Mouse (Mus musculus) neural tube, embryonic 15.5 days (tissue): ENCODE results near the gene Elmo1. TPM values are rescaled to one million over a fixed set of nuclear protein-coding genes. Genes with fewer than 3 reads are reported as not detected.
A peak's percentile ranks its signal among the peaks of the same experiment; 100 is the strongest.

Experiments
- ATAC-seq: fragments of 200-750 bp; cut with Nextera tagmentation; 2 replicates; pipeline ENCODE4 v1.8.0; 2017; ENCODE audit warnings: mild to moderate bottlenecking, moderate TSS enrichment, moderate library complexity; ENCODE audit not compliant: low FRiP score
- H3K27ac ChIP-seq: fragments of 300-500 bp; sonication (generic); replicated peaks from 2 replicates; pipeline ENCODE4 v1.5.1; 2015; ENCODE audit warnings: mild to moderate bottlenecking, inconsistent platforms
- H3K27me3 ChIP-seq: fragments of 300-500 bp; sonication (generic); replicated peaks from 2 replicates; pipeline ENCODE4 v1.6.1; 2015; ENCODE audit warnings: inconsistent platforms
- H3K36me3 ChIP-seq: fragments of 300-500 bp; sonication (generic); 2 replicates; pipeline ENCODE4 v1.6.1; 2015; ENCODE audit warnings: inconsistent platforms
- H3K4me1 ChIP-seq: fragments of 300-500 bp; sonication (generic); 2 replicates; pipeline ENCODE4 v1.6.1; 2015; ENCODE audit warnings: inconsistent platforms
- H3K4me2 ChIP-seq: fragments of 300-500 bp; sonication (generic); 2 replicates; pipeline ENCODE4 v1.6.1; 2015; ENCODE audit warnings: inconsistent platforms, mild to moderate bottlenecking, moderate library complexity
- H3K4me3 ChIP-seq: fragments of 300-500 bp; sonication (generic); replicated peaks from 2 replicates; pipeline ENCODE4 v1.5.1; 2015; ENCODE audit warnings: mild to moderate bottlenecking, inconsistent platforms
- H3K9ac ChIP-seq: fragments of 300-500 bp; sonication (generic); replicated peaks from 2 replicates; pipeline ENCODE4 v1.6.1; 2015; ENCODE audit warnings: mild to moderate bottlenecking, inconsistent platforms
- H3K9me3 ChIP-seq: fragments of 300-500 bp; sonication (generic); replicated peaks from 2 replicates; pipeline ENCODE4 v1.6.1; 2016; ENCODE audit warnings: inconsistent platforms
- WGBS: fragments of 180-500 bp; shearing (Covaris S2); methylation state at CpG from one replicate; pipeline ENCODE4 v1.1.7; 2015; ENCODE audit warnings: mixed read lengths; 5-methylcytosine and 5-hydroxymethylcytosine counted together
- polyA plus RNA-seq: library from polyadenylated mRNA; unstranded; fragments of >200 nt; fragmentation: Nextera tagmentation; extraction: Ambion mirVana; gene quantifications from 2 replicates; pipeline ENCODE4 v1.2.1, GENCODE M21; 2015

Elmo1 gene
- polyA plus RNA-seq, 1 experiment from 2014 or later, result 42.9 TPM

DNA sequence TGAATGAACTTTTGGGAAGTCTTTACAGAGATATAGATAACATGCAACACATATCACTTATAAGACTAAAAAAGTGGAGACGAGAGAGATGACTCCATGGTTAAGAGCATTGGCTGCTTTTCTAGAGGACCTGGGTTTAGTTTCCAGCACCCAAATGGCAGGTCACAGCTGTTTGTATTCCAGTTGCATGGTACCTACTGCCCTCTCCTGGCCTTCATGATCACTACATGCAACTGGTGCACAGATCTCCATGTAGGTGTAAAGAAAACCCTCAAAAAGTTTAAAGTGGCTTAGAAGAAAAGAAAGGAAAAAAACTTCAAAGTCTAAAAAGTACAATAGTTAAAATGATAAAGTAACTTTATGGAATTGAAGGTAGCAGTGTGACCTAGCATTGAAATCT is 172.8 kb downstream of the Elmo1 start:
- ATAC-seq, result no peak
- 100% methylated on average over 1 of the region's 1 CpGs for WGBS
- no peak overlapping the region for H3K4me2 ChIP-seq
- no peak overlapping the region for H3K4me3 ChIP-seq
- no peak overlapping the region for H3K9ac ChIP-seq
- no peaks in the 10 kb centered on the region for H3K4me1 ChIP-seq
- no peaks in the 10 kb centered on the region for H3K36me3 ChIP-seq
- H3K9me3 ChIP-seq, result no peaks in the 10 kb centered on the region
- no peaks in the 10 kb centered on the region for H3K27me3 ChIP-seq
- no peak overlapping the region for H3K27ac ChIP-seq

- 0 out of 2 replicates have a peak, but pooled peaks cover 3% of the 10 kb centered on the region for H3K4me1 ChIP-seq
- no peak overlapping the region for H3K27ac ChIP-seq
- H3K4me3 ChIP-seq, result no peak overlapping the region
- no peak for ATAC-seq
- no peak overlapping the region for H3K4me2 ChIP-seq
- H3K9ac ChIP-seq, result no peak overlapping the region
- H3K9me3 ChIP-seq, result no peaks in the 10 kb centered on the region
- no peaks in the 10 kb centered on the region for H3K27me3 ChIP-seq
- no peaks in the 10 kb centered on the region for H3K36me3 ChIP-seq
- 64% methylated on average over 6 of the region's 6 CpGs for WGBS
Observed at GRCm38 (mm10) chr13:20270148-20270547, 179.8 kb downstream of the Elmo1 start.

GRCm38 (mm10) chr13:20271799-20272198 is 181.4 kb downstream of the Elmo1 start:
- no peak overlapping the region for H3K27ac ChIP-seq
- H3K9me3 ChIP-seq, result no peaks in the 10 kb centered on the region
- H3K4me1 ChIP-seq, result 0 out of 2 replicates have a peak, but pooled peaks cover 3% of the 10 kb centered on the region
- no peak overlapping the region for H3K4me3 ChIP-seq
- H3K9ac ChIP-seq, result no peak overlapping the region
- no peaks in the 10 kb centered on the region for H3K27me3 ChIP-seq
- 48% methylated on average over 3 of the region's 3 CpGs for WGBS
- ATAC-seq, result peak; percentile 74; the same call in 1 of the 2 replicates
- no peaks in the 10 kb centered on the region for H3K36me3 ChIP-seq
- H3K4me2 ChIP-seq, result no peak overlapping the region

DNA sequence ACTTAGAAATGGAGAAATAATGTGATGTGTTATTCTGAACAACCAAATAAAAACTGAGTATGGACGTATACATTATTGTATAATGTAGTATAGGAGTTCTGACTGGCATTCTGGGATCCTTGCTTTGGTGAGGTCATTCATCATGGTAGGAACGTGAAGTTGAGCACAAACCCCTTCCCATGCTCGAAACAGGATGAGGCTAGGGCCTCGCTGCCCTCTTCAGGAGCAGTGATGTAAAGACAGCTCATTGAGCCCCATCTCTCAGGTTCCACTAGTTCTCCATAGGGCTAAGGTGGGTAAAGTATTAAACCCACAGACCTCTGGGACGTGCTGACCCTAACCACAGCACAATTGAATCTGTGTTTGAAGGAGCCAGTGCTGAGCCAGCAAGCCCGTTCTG is 182.2 kb downstream of the Elmo1 start:
- Histone ChIP-seq H3K27ac (no peak overlapping the region), H3K4me2 (no peak overlapping the region), H3K9ac (no peak overlapping the region), H3K9me3 (no peaks in the 10 kb centered on the region), H3K36me3 (no peaks in the 10 kb centered on the region), H3K4me1 (0 out of 2 replicates have a peak, but pooled peaks cover 3% of the 10 kb centered on the region), H3K4me3 (no peak overlapping the region), H3K27me3 (no peaks in the 10 kb centered on the region)
- 48% methylated on average over 6 of the region's 6 CpGs for WGBS
- 0 out of 2 replicates have a peak, but pooled peaks have one; percentile 53 for ATAC-seq

DNA sequence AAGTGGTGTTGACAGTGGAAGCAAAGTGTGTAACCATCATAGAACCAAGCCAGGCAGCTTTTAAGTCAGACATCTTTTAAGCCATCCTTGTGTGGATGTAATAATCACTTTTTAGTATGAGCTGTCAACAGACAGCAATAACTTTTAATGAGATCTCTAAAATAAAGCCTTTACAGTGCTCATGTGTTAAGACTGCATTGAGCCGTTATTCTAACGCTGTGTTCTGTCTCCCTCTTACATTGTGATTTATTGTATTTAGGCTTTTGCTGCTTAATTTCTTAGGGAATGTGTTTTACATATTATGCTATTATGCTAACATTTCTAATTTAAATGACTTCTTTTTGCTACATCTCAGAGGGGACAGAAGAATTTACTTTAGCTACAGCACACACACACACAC is 189.5 kb downstream of the Elmo1 start:
- Histone ChIP-seq H3K4me3 (no peak overlapping the region), H3K4me1 (peaks cover 5% of the 10 kb centered on the region), H3K9me3 (no peaks in the 10 kb centered on the region), H3K9ac (no peak overlapping the region), H3K27me3 (no peaks in the 10 kb centered on the region), H3K27ac (no peak overlapping the region), H3K4me2 (peak overlapping the region; percentile 20; the same call in 1 of the 2 replicates), H3K36me3 (no peaks in the 10 kb centered on the region)
- 35% methylated on average over 2 of the region's 2 CpGs for WGBS
- peak; percentile 65 for ATAC-seq

- no peak overlapping the region for H3K27ac ChIP-seq
- no peaks in the 10 kb centered on the region for H3K9me3 ChIP-seq
- no peak overlapping the region for H3K9ac ChIP-seq
- H3K4me2 ChIP-seq, result no peak overlapping the region
- H3K36me3 ChIP-seq, result no peaks in the 10 kb centered on the region
- no peaks in the 10 kb centered on the region for H3K27me3 ChIP-seq
- no peak for ATAC-seq
- H3K4me1 ChIP-seq, result peaks cover 11% of the 10 kb centered on the region
- no peak overlapping the region for H3K4me3 ChIP-seq
- 92% methylated on average over 7 of the region's 7 CpGs for WGBS
Observed at GRCm38 (mm10) chr13:20283891-20284290, 193.5 kb downstream of the Elmo1 start.

DNA sequence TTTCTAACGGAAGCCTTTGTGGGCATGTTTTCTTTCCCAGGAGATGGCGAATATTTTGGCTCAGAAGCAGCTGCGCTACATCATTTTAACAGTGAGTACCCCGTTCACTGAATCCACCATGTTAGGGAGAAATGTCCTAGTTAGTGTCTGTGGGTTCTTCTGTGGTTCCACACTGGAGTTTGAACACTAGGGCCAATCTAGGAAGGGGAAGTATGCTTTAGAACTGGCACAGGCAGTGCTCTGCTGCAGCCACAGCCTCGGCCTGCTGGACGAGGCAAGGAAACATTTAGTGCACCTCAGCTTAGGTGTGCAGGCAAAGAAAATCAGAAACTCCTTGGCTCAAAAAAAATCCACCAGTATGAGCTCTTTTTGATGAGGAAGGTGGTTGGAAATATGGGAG is 196.3 kb downstream of the Elmo1 start:
- H3K9me3 ChIP-seq, result no peaks in the 10 kb centered on the region
- no peak overlapping the region for H3K4me3 ChIP-seq
- no peaks in the 10 kb centered on the region for H3K36me3 ChIP-seq
- H3K9ac ChIP-seq, result no peak overlapping the region
- no peaks in the 10 kb centered on the region for H3K27me3 ChIP-seq
- H3K4me1 ChIP-seq, result peaks cover 6% of the 10 kb centered on the region
- H3K4me2 ChIP-seq, result no peak overlapping the region
- WGBS, result 92% methylated on average over 6 of the region's 6 CpGs
- no peak for ATAC-seq
- no peak overlapping the region for H3K27ac ChIP-seq

- Histone ChIP-seq H3K27ac (0 out of 2 replicates have a peak overlapping the region, but pooled peaks have one; percentile 9), H3K9ac (no peak overlapping the region), H3K36me3 (no peaks in the 10 kb centered on the region), H3K4me3 (no peak overlapping the region), H3K4me1 (peaks cover 6% of the 10 kb centered on the region), H3K9me3 (no peaks in the 10 kb centered on the region), H3K27me3 (no peaks in the 10 kb centered on the region), H3K4me2 (no peak overlapping the region)
- ATAC-seq, result 0 out of 2 replicates have a peak, but pooled peaks have one; percentile 55
- 62% methylated on average over 7 of the region's 7 CpGs for WGBS
Observed at GRCm38 (mm10) chr13:20288393-20288792, 198.0 kb downstream of the Elmo1 start.

- H3K4me3 ChIP-seq, result no peak overlapping the region
- no peak overlapping the region for H3K9ac ChIP-seq
- no peak overlapping the region for H3K4me2 ChIP-seq
- H3K27ac ChIP-seq, result no peak overlapping the region
- no peak for ATAC-seq
- no peaks in the 10 kb centered on the region for H3K9me3 ChIP-seq
- no peaks in the 10 kb centered on the region for H3K36me3 ChIP-seq
- peaks cover 6% of the 10 kb centered on the region for H3K4me1 ChIP-seq
- H3K27me3 ChIP-seq, result no peaks in the 10 kb centered on the region
- WGBS, result 85% methylated on average over 10 of the region's 10 CpGs
Observed at GRCm38 (mm10) chr13:20290412-20290811, 200.0 kb downstream of the Elmo1 start.

GRCm38 (mm10) chr13:20292348-20292747 is 202.0 kb downstream of the Elmo1 start:
- no peak overlapping the region for H3K4me3 ChIP-seq
- no peak overlapping the region for H3K27ac ChIP-seq
- H3K27me3 ChIP-seq, result no peaks in the 10 kb centered on the region
- no peaks in the 10 kb centered on the region for H3K36me3 ChIP-seq
- peak; percentile 42; the same call in 1 of the 2 replicates for ATAC-seq
- no peaks in the 10 kb centered on the region for H3K9me3 ChIP-seq
- WGBS, result under 1% methylated on average over 5 of the region's 5 CpGs
- H3K9ac ChIP-seq, result no peak overlapping the region
- no peak overlapping the region for H3K4me2 ChIP-seq
- H3K4me1 ChIP-seq, result peaks cover 6% of the 10 kb centered on the region

DNA sequence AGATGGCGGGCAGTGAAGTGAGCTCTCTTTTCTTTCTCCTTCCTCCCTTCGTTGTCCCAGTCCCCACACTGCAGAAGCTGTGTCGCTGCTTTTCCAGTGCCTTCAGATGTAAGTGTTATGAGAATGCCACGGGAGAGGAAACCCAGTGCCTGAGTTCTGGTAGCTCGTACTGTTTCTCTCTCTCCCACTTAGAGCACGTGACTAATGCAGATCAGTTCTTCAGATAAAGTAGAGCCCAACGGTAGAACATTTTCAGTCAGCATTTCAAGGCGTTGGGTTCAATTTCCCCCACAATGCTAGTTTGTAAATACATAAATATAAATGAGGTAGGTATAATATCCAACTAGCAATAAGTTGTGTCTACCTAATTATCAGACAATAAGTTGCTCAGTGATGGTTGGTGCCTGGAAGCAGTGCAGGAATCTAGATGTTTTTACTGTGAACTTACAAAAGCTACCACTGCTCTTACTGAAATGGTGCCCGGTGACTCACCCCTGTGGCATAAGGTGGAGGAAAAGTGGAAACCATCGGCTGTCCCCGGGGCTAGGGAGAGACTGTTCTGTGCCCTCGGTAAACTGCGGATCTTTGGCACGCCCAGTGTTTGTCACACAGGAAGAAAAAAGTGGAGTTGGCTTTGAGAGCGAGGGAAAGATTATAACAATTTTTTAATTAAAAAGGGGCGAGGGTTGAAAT is 205.0 kb downstream of the Elmo1 start:
- Histone ChIP-seq H3K9me3 (no peaks in the 10 kb centered on the region), H3K9ac (no peak overlapping the region), H3K27ac (no peak overlapping the region), H3K4me1 (no peaks in the 10 kb centered on the region), H3K4me2 (no peak overlapping the region), H3K27me3 (no peaks in the 10 kb centered on the region), H3K4me3 (no peak overlapping the region), H3K36me3 (no peaks in the 10 kb centered on the region)
- no peak for ATAC-seq
- 89% methylated on average over 16 of the region's 16 CpGs for WGBS

DNA sequence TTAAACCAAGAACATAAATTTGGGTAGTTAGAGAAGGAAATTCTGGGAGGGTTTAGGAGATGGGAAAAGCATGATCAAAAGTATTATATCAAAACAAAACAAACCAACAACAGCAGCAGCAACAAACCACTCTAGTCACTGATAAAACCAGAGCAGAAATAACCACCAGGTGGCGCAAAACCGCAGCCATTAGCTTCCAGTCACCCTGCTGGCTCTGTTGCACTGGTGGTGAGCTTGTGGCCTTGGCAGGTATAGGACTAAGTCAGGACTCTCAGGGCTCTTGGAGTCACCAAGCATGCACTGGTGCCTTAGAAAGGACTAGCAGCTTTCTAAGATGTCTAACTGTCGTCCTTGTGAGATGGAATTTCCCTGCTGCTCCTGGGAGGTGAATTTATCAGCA is 207.4 kb downstream of the Elmo1 start:
- Histone ChIP-seq H3K4me2 (no peak overlapping the region), H3K27me3 (no peaks in the 10 kb centered on the region), H3K27ac (no peak overlapping the region), H3K36me3 (no peaks in the 10 kb centered on the region), H3K4me1 (no peaks in the 10 kb centered on the region), H3K9me3 (no peaks in the 10 kb centered on the region), H3K4me3 (no peak overlapping the region), H3K9ac (no peak overlapping the region)
- ATAC-seq, result peak; percentile 62
- WGBS, result 12% methylated on average over 3 of the region's 3 CpGs
